Mouse (Mus musculus) lung, adult 2 months (tissue): ENCODE results near the gene Gne.

Experiments
- CTCF ChIP-seq: fragments of 200-500 bp; IDR thresholded peaks from 2 replicates; pipeline ENCODE4 v1.5.1; 2011; ENCODE audit warnings: mild to moderate bottlenecking, low read length, control low read depth; ENCODE audit not compliant: insufficient read depth
- POLR2A ChIP-seq: fragments of 200-500 bp; IDR thresholded peaks from 2 replicates; pipeline ENCODE4 v1.6.1; 2011; ENCODE audit warnings: low read depth, mild to moderate bottlenecking, control low read depth, low read length, borderline replicate concordance; ENCODE audit errors: extremely low read depth

DNA sequence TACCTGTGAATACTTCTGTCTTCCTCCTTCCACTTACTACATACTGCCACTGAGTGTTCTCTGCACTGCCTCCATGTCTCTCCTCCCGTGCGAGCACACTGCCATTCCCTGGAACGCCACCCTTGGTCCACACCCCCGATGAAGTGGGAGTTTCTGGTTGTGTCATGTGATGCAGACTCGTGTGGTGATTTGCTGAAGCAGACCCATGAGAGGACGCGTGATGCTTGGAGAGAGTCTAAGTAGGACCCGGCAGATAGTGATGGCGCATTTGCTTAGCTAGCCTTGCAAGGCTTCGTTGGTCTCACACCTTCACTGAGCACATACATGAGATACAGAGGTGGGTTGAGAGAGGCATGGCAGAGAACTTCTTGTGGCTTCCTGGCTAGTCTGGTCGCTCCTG lies 90.9 kb downstream of the Gne start:
- TF ChIP-seq CTCF (no peak), POLR2A (no peak)
